Mouse (Mus musculus) stomach, embryonic 15.5 days (tissue): ENCODE measurements around the gene Nol7. TPM values are rescaled to one million over a fixed set of nuclear protein-coding genes. Genes with fewer than 3 reads are reported as not detected.

Source experiments
- ATAC-seq: fragments of 200-750 bp; cut with Nextera tagmentation; 2 replicates; pipeline ENCODE4 v1.8.0; 2017; ENCODE audit warnings: low read depth, moderate number of reproducible peaks, moderate TSS enrichment; ENCODE audit not compliant: insufficient read depth, low FRiP score
- H3K27ac ChIP-seq: fragments of 300-500 bp; sonication (generic); 2 replicates; pipeline ENCODE4 v1.5.1; 2015; ENCODE audit warnings: mild to moderate bottlenecking, inconsistent platforms
- H3K27me3 ChIP-seq: fragments of 300-500 bp; sonication (generic); replicated peaks from 2 replicates; pipeline ENCODE4 v1.6.1; 2015; ENCODE audit warnings: inconsistent platforms
- H3K36me3 ChIP-seq: fragments of 300-500 bp; sonication (generic); 2 replicates; pipeline ENCODE4 v1.6.1; 2015; ENCODE audit warnings: inconsistent platforms
- H3K4me1 ChIP-seq: fragments of 300-500 bp; sonication (generic); 2 replicates; pipeline ENCODE4 v1.6.1; 2015; ENCODE audit warnings: inconsistent platforms
- H3K4me2 ChIP-seq: fragments of 300-500 bp; sonication (generic); 2 replicates; pipeline ENCODE4 v1.6.1; 2015; ENCODE audit warnings: mild to moderate bottlenecking, inconsistent platforms
- H3K4me3 ChIP-seq: fragments of 300-500 bp; sonication (generic); replicated peaks from 2 replicates; pipeline ENCODE4 v1.5.1; 2015; ENCODE audit warnings: inconsistent platforms
- H3K9ac ChIP-seq: fragments of 300-500 bp; sonication (generic); 2 replicates; pipeline ENCODE4 v1.6.1; 2015; ENCODE audit warnings: inconsistent platforms
- H3K9me3 ChIP-seq: fragments of 300-500 bp; sonication (generic); 2 replicates; pipeline ENCODE4 v1.6.1; 2016; ENCODE audit warnings: inconsistent platforms
- WGBS: fragments of 180-500 bp; shearing (Covaris S2); methylation state at CpG from one replicate; pipeline ENCODE4 v1.1.7; 2015; 5-methylcytosine and 5-hydroxymethylcytosine counted together
- polyA plus RNA-seq: library from polyadenylated mRNA; unstranded; fragments of >200 nt; fragmentation: Nextera tagmentation; extraction: Ambion mirVana; gene quantifications from 2 replicates; pipeline ENCODE4 v1.2.1, GENCODE M21; 2015

Gene Nol7
- polyA plus RNA-seq, 1 experiment from 2014 or later: 156 TPM

DNA sequence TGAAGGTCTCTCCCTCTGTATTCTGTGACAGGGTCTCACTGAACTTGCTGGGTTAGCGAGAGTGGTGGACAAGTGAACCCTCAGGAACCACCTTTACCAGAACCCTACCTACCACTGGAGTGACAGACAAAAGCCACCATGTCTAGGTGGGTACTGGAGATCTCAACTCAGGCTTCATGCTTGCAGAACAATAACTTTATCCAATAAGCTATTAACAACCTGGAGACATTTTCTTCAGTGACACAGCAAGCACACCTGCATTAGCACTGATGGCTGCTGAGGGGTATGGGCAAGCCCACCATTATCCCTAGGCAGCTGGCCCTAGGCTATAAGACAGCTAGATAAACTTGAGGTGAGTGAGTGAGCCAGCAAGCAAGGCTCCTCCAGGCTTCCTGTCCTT, 42.2 kb downstream of the Nol7 start:
- WGBS: 77% methylated on average over 1 of the region's 1 CpGs
- Histone ChIP-seq H3K9ac (no peak overlapping the region), H3K36me3 (no peaks in the 10 kb centered on the region), H3K27me3 (no peaks in the 10 kb centered on the region), H3K4me3 (no peak overlapping the region), H3K4me1 (0 out of 2 replicates have a peak, but pooled peaks cover 7% of the 10 kb centered on the region), H3K9me3 (no peaks in the 10 kb centered on the region), H3K4me2 (no peak overlapping the region), H3K27ac (no peak overlapping the region)
- no peak for ATAC-seq

DNA sequence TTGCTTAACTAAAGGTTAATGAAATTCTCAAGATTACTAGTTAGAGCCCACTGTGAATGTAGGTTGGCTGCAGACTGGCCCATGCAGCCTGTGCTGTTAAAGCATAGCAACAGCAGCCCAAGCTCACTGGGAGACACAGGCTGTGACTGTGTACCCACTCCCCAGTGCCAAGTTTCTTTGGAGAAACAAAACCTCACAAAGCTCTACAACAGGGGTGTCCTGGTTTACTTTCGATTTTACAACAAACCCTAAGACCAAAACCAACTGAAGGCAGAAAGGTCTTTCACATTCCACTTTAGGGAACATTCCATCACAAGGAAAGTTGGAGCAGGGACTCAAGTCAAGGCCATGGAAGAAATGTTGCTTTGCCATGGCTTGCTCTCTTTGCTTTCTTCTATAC, 44.4 kb downstream of the Nol7 start:
- ATAC-seq: no peak
- Histone ChIP-seq H3K4me1 (0 out of 2 replicates have a peak, but pooled peaks cover 7% of the 10 kb centered on the region), H3K4me2 (no peak overlapping the region), H3K9ac (no peak overlapping the region), H3K4me3 (no peak overlapping the region), H3K27ac (no peak overlapping the region), H3K36me3 (no peaks in the 10 kb centered on the region), H3K27me3 (no peaks in the 10 kb centered on the region), H3K9me3 (no peaks in the 10 kb centered on the region)
- 82% methylated on average over 1 of the region's 1 CpGs for WGBS

DNA sequence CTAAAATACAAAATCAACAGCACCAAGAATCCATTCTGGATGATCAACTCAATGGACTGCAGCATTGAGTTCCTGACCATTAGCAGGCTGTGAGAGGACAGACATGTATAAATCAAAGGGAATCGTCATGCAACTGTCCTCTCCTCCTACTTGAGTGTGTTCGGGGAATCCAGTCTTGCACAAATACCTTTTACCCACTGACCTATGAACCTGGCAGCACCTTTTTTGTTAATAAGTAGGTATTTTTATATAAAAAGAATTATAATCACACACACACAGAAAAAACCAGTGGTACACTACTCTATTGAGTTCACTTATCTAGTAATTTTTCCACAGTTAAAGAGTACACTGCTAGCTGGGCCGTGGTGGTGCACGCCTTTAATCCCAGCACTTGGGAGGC, 45.5 kb downstream of the Nol7 start:
- no peak overlapping the region for H3K27ac ChIP-seq
- no peak for ATAC-seq
- no peaks in the 10 kb centered on the region for H3K27me3 ChIP-seq
- H3K36me3 ChIP-seq: no peaks in the 10 kb centered on the region
- no peaks in the 10 kb centered on the region for H3K9me3 ChIP-seq
- 93% methylated on average over 4 of the region's 4 CpGs for WGBS
- H3K4me1 ChIP-seq: 0 out of 2 replicates have a peak, but pooled peaks cover 7% of the 10 kb centered on the region
- H3K4me2 ChIP-seq: no peak overlapping the region
- no peak overlapping the region for H3K9ac ChIP-seq
- H3K4me3 ChIP-seq: no peak overlapping the region

DNA sequence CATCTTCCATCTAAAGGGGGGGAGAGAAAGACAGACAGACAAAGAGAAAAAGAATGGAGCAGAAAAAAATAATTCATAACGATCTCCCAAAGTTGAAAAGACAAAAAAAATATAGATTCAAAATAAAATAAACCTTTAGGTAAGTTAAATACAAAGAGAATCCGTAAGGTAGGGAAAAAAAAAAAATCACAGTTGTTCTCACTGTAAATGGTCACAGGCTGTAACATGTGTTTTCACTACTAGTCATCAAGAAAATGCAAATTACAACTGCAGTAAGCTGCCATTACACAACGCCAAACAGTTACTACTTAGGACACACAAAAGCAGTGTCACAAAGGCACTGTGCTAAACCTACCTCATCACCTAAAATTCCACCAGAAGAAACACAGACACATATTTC, 46.5 kb downstream of the Nol7 start:
- Histone ChIP-seq H3K4me1 (0 out of 2 replicates have a peak, but pooled peaks cover 7% of the 10 kb centered on the region), H3K4me2 (no peak overlapping the region), H3K9me3 (no peaks in the 10 kb centered on the region), H3K9ac (no peak overlapping the region), H3K4me3 (no peak overlapping the region), H3K27ac (no peak overlapping the region), H3K36me3 (no peaks in the 10 kb centered on the region), H3K27me3 (no peaks in the 10 kb centered on the region)
- ATAC-seq: no peak
- WGBS: 89% methylated on average over 3 of the region's 3 CpGs

DNA sequence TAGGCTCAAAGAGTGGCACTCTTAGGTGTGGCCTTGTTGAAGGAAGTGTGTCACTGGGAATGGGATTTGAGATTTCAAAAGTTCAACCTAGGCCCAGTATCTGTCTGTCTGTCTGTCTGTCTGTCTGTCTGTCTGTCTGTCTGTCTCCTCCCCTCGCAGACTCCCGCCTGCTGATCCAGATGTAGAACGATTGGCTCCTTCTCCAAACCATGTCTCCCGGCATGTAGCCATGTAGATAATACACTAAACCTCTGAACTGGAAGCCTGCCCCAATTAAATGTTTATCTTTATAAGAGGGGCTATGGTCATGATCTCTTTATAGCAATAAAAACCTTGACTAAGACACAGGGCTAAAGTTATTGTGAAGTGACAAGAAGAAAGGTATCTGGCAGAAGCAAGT, 47.6 kb downstream of the Nol7 start:
- no peak overlapping the region for H3K4me2 ChIP-seq
- H3K9ac ChIP-seq: no peak overlapping the region
- WGBS: 81% methylated on average over 4 of the region's 4 CpGs
- H3K4me3 ChIP-seq: no peak overlapping the region
- H3K4me1 ChIP-seq: 0 out of 2 replicates have a peak, but pooled peaks cover 7% of the 10 kb centered on the region
- ATAC-seq: no peak
- H3K27me3 ChIP-seq: no peaks in the 10 kb centered on the region
- no peaks in the 10 kb centered on the region for H3K36me3 ChIP-seq
- H3K27ac ChIP-seq: no peak overlapping the region
- H3K9me3 ChIP-seq: no peaks in the 10 kb centered on the region

DNA sequence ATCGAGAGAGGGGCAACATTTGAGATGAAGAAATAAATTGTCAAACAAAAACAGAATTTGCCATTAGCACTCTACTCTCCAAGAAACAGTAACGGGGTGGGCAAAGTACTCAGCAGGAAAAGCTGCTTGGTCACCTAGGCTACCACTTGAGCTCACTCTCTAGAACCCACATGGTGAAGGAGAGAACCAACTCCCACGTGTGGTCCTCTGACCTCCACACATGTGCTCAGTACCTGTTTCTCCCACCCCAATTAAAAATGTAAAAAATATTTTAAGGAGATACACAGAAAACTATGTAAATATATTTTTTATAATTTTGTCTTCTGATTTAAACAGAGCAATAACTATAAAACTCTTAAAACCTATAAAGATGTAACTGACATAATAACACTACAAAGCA, 49.5 kb downstream of the Nol7 start:
- 72% methylated on average over 3 of the region's 3 CpGs for WGBS
- no peaks in the 10 kb centered on the region for H3K27me3 ChIP-seq

DNA sequence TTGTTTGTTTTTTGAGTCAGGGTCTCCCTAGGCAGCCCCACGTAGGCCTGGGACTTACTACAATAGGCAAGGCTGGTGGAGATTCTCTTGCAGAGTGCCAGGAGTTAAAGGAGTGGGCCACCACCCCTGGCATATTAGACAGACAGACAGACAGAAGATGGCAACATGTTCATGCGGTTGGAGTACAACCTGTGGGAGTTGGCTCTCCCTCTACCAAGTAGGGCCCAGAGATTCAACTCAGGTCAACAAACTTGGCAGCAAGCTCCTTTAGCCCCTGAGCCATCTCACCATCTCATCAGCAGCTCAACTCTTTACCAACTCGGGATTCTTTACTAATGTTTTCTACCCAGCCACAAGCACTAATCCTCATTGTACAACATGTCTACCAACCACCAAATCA, 52.5 kb downstream of the Nol7 start:
- 80% methylated on average over 3 of the region's 3 CpGs for WGBS
- Histone ChIP-seq H3K9ac (no peak overlapping the region), H3K36me3 (no peaks in the 10 kb centered on the region), H3K27me3 (no peaks in the 10 kb centered on the region), H3K4me3 (no peak overlapping the region), H3K4me2 (no peak overlapping the region), H3K9me3 (no peaks in the 10 kb centered on the region), H3K27ac (no peak overlapping the region), H3K4me1 (peaks cover 8% of the 10 kb centered on the region; the same call in 1 of the 2 replicates)
- no peak for ATAC-seq

More for the DNA sequence above, 49.5 kb downstream of the Nol7 start:
- no peak overlapping the region for H3K9ac ChIP-seq
- no peak overlapping the region for H3K4me2 ChIP-seq
- 0 out of 2 replicates have a peak, but pooled peaks cover 4% of the 10 kb centered on the region for H3K4me1 ChIP-seq
- no peak overlapping the region for H3K4me3 ChIP-seq
- H3K27ac ChIP-seq: no peak overlapping the region
- H3K9me3 ChIP-seq: no peaks in the 10 kb centered on the region
- ATAC-seq: no peak
- H3K36me3 ChIP-seq: no peaks in the 10 kb centered on the region

DNA sequence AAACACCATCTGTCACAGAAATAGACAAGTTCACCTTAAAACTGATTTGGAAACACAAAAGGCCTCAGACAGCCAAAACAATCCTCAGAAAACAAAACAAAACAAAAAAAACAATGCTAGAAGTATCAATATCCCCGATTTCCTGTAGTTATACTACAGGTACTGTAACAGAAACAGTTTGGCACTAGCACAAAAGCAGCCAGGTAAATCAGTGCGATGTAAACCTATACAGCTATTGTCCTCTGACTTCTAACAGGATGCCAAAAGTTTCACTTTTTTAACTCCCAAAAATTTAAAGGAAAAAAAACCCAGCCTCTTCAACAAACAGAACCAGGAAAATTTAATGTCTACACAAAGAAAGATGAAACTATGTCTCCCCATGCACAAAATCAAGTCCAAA, 54.0 kb downstream of the Nol7 start:
- ATAC-seq: no peak
- Histone ChIP-seq H3K27ac (no peak overlapping the region), H3K4me3 (no peak overlapping the region), H3K4me1 (peaks cover 8% of the 10 kb centered on the region; the same call in 1 of the 2 replicates), H3K9ac (no peak overlapping the region), H3K36me3 (no peaks in the 10 kb centered on the region), H3K9me3 (no peaks in the 10 kb centered on the region), H3K4me2 (no peak overlapping the region), H3K27me3 (no peaks in the 10 kb centered on the region)
- WGBS: 84% methylated on average over 2 of the region's 2 CpGs

DNA sequence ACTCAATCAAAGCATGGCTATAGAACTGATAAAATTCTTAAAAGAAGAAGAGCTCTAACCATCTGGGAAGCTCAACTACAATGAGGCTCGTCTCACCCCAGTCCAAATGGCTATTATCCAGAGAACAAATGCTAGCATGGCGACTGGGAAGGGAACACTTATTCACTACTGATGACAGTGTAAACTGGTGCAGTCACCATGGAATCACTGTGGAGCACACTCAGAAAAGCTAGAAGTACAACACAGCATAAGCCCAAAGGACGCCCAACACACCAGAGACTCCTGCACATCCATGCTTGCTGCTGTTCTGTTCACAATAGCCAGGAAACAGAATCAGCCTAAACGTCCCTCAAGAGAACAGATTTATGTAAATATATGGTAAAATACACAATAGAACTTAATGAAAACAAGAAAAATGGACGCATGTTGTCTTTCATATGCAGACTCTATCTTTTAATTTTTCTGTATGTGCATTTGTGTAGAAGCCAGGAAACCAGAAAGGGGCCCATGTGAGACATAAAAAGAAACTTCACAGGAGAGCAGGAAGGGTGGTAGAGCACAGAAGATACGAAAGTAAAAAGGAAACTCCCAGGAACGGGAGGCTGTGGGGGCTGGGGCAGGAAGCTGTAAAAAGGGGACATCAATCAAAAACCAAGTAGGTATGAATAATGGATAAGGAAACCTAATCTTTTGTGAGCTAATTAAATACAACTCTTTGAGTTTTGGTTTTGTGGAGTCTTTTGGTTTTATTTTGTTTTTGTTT, 54.8 kb downstream of the Nol7 start:
- H3K9me3 ChIP-seq: no peaks in the 10 kb centered on the region
- no peak for ATAC-seq
- no peaks in the 10 kb centered on the region for H3K36me3 ChIP-seq
- H3K27ac ChIP-seq: no peak overlapping the region
- no peaks in the 10 kb centered on the region for H3K27me3 ChIP-seq
- 40% methylated on average over 7 of the region's 7 CpGs for WGBS
- no peak overlapping the region for H3K4me2 ChIP-seq
- H3K4me3 ChIP-seq: no peak overlapping the region
- peaks cover 8% of the 10 kb centered on the region; the same call in 1 of the 2 replicates for H3K4me1 ChIP-seq
- no peak overlapping the region for H3K9ac ChIP-seq

DNA sequence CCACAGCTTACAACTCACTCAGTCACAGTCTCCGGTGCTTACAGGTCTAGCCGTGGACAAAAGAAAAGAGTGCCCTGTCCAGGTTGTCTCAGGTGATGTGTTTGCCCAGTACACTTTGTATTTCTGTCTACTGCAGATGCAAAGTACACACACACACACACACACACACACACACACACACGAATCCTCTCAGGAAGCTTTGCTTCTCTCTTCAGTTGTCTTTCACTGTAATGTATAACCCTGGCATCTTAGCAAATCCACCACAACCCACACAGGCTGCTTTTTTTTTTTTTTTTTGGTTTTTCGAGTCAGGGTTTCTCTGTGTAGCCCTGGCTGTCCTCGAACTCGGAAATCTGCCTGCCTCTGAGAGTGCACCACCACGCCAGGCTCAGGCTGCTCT, 56.2 kb downstream of the Nol7 start:
- Histone ChIP-seq H3K9me3 (no peaks in the 10 kb centered on the region), H3K36me3 (no peaks in the 10 kb centered on the region), H3K4me3 (no peak overlapping the region), H3K27me3 (no peaks in the 10 kb centered on the region), H3K4me1 (peaks cover 8% of the 10 kb centered on the region; the same call in 1 of the 2 replicates), H3K4me2 (no peak overlapping the region), H3K9ac (no peak overlapping the region), H3K27ac (no peak overlapping the region)
- 58% methylated on average over 7 of the region's 7 CpGs for WGBS
- ATAC-seq: no peak
